Mouse (Mus musculus) spleen, postnatal 10 days (tissue): ENCODE measurements around the gene Gm10271.

Source experiments
- DNase-seq, 2 experiments: peaks; one replicate each; pipeline ENCODE4 v3.0.0; 2021 to 2022; ENCODE audit warnings: low spot score in 2 of 2

The Gm10271 gene

DNA sequence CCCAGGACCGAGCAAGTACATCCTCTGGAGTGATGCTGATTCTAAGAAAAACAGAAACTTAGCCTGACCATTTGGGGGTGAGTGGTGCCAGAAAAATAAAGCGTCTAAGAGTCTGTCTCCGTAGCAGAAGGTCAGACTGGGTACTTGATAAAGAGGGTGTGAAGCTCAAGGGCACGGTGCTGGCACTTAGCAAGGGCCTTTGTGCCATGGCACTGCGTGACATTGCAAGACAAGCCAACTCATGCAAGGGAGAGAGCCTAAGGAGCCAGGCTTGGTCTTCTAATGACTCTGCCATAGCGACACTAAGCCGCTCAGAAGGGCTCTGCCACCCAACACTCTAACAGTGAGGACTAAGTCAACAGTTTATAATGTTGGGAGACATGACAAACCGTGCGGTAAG is 6.4 kb upstream of the Gm10271 start:
- no peak for DNase-seq

- no peak for DNase-seq
Observed at GRCm38 (mm10) chr10:116977858-116978257, 5.4 kb upstream of the Gm10271 start.

DNA sequence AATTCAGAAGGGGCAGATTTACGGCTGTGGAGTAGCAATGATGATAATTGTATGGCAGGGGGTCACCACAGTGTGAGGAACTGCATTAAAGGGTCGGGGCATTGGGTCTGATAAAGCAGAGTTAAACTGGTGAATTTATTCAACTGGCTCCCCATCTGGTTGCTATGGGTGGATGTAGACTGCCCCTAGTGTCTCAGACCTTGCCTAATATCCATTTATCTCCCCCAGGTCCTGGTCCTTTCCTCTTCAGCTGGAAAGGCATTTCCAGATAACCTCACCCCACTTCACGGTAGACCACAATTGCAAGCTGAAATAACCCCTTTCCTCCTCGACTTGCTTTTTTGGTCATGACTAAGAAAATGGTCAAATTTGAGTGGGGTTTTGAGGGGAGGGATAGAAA is 5.0 kb upstream of the Gm10271 start:
- DNase-seq: no peak

DNA sequence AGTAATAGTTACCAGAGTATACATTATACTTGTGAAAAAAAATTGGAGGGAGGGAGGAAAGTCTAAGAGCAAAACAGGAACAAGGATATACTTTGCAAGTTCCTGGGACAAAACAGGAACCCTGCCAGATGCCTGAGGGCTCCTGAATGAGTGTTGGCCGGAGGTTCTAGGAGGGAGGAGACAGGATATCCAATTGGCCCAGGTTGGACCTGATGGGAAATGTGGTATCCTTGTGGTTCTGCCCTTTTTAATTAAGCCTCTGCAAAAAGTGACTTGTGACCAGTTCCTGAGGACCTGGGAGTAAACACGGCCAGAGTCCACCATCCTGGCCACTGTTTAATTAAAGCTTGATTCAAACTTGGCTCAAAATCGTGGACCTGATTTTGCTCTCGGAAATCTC is 3.7 kb downstream of the Gm10271 start:
- DNase-seq: no peak

GRCm38 (mm10) chr10:116966065-116966464 is 6.3 kb downstream of the Gm10271 start:
- no peak for DNase-seq

- DNase-seq: no peak
Observed at GRCm38 (mm10) chr10:116965297-116965696, 7.1 kb downstream of the Gm10271 start.

DNA sequence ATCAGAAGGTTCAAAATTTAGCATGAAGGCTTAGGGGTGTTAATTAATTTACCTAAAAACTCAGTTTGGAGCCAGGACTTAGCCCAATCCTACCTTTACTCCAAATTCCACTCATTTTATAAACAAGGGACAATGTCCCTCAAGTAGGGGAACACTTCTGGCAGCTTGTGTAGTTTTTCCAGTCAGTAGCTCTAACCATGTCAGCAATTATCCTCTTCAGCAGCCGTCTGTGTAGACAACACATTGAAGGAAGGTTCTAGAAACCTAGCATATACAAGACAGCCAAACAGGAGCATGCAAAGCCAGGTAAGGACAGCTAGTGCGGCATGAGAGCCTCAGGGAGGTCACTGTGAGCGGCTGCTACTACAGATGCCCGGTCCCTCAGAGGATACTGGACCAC is 7.8 kb downstream of the Gm10271 start:
- DNase-seq: no peak

GRCm38 (mm10) chr10:116964084-116964483 is 8.3 kb downstream of the Gm10271 start:
- DNase-seq: no peak

DNA sequence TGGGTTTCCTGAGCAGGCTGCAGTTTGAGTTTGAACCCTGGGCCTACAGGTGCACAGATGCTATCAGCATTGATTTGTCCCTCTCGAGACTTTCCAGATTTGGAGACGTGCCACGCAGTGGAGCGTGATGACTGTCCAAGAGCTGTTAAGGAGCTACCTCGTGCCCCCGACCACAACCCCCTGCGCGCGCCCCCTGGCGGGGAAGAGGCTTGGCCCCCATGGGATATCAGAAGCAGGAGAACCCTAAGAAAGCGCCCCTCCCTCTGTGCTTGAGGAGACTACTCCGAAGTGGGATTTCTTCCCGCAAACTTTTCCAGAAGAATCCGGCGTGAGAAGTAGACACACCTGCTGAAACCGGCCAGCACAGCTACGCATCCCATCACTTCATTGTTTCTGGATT is 9.6 kb downstream of the Gm10271 start:
- peak in 1 of 2 experiments; percentile 28 for DNase-seq

- DNase-seq: no peak
Observed at GRCm38 (mm10) chr10:116962152-116962551, 10.3 kb downstream of the Gm10271 start.

- DNase-seq: no peak
Observed at GRCm38 (mm10) chr10:116957867-116958551, 14.4 kb downstream of the Gm10271 start.

DNA sequence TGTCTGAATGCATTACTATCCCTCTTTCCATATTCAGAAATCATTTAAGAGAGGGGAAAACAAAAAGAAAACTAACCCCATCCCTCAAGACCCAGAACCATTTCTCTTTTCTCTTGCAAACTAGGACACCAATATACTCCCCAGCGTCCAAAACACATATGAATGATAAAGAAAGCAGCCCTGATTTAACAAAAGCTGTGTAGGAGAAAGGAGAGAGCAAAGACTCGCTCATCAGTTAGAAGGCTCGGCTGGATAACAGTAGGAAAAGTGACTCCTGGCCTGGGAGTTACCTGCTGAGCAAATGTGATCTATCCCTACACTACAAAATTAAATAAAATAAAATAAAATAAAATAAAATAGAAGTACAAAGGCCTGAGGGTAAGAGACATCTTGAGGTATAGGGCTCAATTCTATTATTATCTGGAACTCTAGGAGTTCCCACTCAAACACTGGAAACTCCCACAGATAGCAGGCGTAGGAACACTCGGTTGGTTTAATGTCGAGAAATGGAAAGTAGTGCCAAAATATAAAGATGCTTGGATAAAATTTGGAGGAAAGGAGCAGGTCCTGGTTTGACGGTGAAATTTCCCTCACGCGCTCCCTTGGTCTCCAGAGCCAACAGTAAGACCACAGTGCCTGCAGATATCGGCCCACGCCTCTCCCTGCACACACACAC is 15.8 kb downstream of the Gm10271 start:
- DNase-seq: no peak

GRCm38 (mm10) chr10:116955191-116955590 is 17.2 kb downstream of the Gm10271 start:
- no peak for DNase-seq

GRCm38 (mm10) chr10:116950886-116951285 is 21.5 kb downstream of the Gm10271 start:
- DNase-seq: no peak

- peak; percentile 88 to 94 for DNase-seq
Observed at GRCm38 (mm10) chr10:116950009-116950769, 22.2 kb downstream of the Gm10271 start, which contains the start of gene Rab3ip. TSS of gene Rab3ip (minus strand) at chr10:116950769.

GRCm38 (mm10) chr10:116949111-116950008 is 23.0 kb downstream of the Gm10271 start:
- peak; percentile 42 to 50 for DNase-seq

DNA sequence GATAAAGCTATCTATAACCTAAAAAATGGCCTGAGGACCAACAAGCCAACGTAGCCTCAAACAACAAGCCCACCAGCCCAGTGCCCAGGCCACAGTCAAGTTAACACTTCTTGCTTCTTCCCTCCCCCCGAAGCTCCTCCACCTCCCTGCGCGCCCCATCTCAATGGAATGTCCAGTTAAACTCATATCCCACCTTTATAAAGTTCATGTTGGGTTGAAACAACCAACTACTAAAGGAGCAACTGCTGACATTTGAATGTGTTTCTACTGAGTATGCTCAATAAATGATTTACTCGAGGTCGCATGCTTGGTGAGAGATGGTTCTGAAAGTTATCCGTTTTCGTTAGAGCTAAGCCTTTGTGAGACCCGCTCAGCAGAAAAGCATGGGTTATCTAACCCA is 24.0 kb downstream of the Gm10271 start:
- DNase-seq: no peak

- DNase-seq: no peak
Observed at GRCm38 (mm10) chr10:116944940-116945339, 27.5 kb downstream of the Gm10271 start.

GRCm38 (mm10) chr10:116944144-116944543 is 28.3 kb downstream of the Gm10271 start:
- no peak for DNase-seq

DNA sequence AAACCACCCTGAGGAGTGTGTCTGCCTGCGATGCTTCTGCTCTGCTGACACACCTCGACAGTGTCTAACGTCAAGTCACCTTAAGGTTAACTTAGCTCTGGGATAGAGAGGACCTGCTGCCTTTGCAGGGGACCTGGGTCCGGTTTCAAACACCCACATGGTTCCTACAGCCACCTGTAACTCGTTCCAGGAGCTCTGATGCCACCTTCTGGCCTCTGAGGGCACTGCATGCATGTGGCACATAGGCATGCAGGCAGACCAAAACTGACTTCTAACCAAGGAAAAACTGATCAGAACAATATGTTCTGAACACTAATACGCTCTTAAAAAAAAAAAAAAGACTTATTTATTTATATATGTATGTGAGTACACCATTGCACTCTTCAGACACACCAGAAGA is 29.4 kb downstream of the Gm10271 start:
- peak; percentile 24 to 66 for DNase-seq

- no peak for DNase-seq
Observed at GRCm38 (mm10) chr10:116935028-116935427, 37.4 kb downstream of the Gm10271 start.

- no peak for DNase-seq
Observed at GRCm38 (mm10) chr10:116933794-116934193, 38.6 kb downstream of the Gm10271 start.
